Mouse (Mus musculus) limb, embryonic 11.5 days (tissue): ENCODE results near the gene Sfxn4. TPM values are rescaled to one million over a fixed set of nuclear protein-coding genes. Genes with fewer than 3 reads are reported as not detected.

ENCODE experiments used
- ATAC-seq: fragments of 200-750 bp; cut with Nextera tagmentation; 2 replicates; pipeline ENCODE4 v1.8.0; 2017; ENCODE audit warnings: low read depth; ENCODE audit not compliant: insufficient number of reproducible peaks, low FRiP score, low TSS enrichment
- DNase-seq: peaks from one replicate; pipeline ENCODE4 v3.0.0-alpha.2; 2015; ENCODE audit warnings: low spot score
- H3K27ac ChIP-seq: fragments of 300-500 bp; sonication (generic); replicated peaks from 2 replicates; pipeline ENCODE4 v1.5.1; 2014; ENCODE audit warnings: low read depth, mild to moderate bottlenecking, low read length
- H3K27me3 ChIP-seq: fragments of 300-500 bp; sonication (generic); 2 replicates; pipeline ENCODE4 v1.6.1; 2014; ENCODE audit warnings: mild to moderate bottlenecking, low read length, mixed read lengths; ENCODE audit not compliant: control insufficient read depth, insufficient read depth
- H3K36me3 ChIP-seq: fragments of 300-500 bp; sonication (generic); 2 replicates; pipeline ENCODE4 v1.6.1; 2014; ENCODE audit warnings: mild to moderate bottlenecking, low read length, moderate library complexity, mixed read lengths; ENCODE audit not compliant: control insufficient read depth, insufficient read depth
- H3K4me1 ChIP-seq: fragments of 300-500 bp; sonication (generic); 2 replicates; pipeline ENCODE4 v1.6.1; 2014; ENCODE audit warnings: low read length, mixed read lengths; ENCODE audit not compliant: control insufficient read depth, insufficient read depth
- H3K4me2 ChIP-seq: fragments of 300-500 bp; sonication (generic); 2 replicates; pipeline ENCODE4 v1.6.1; 2014; ENCODE audit warnings: low read depth, mild to moderate bottlenecking, moderate library complexity; ENCODE audit not compliant: severe bottlenecking
- H3K4me3 ChIP-seq: fragments of 300-500 bp; sonication (generic); 2 replicates; pipeline ENCODE4 v1.5.1; 2014; ENCODE audit warnings: low read depth, low read length
- H3K9ac ChIP-seq: fragments of 300-500 bp; sonication (generic); 2 replicates; pipeline ENCODE4 v1.6.1; 2014; ENCODE audit warnings: mild to moderate bottlenecking, low read length
- H3K9me3 ChIP-seq: fragments of 300-500 bp; sonication (generic); 2 replicates; pipeline ENCODE4 v1.6.1; 2016; ENCODE audit warnings: low read length; ENCODE audit not compliant: control insufficient read depth
- WGBS: fragments of 180-500 bp; shearing (Covaris S2); extraction: QIAGEN DNeasy Blood & Tissue Kit; methylation state at CpG from one replicate; pipeline ENCODE4 v1.1.7; 2014; 5-methylcytosine and 5-hydroxymethylcytosine counted together
- polyA plus RNA-seq: library from polyadenylated mRNA; unstranded; fragments of >200 nt; fragmentation: Nextera tagmentation; extraction: Ambion mirVana; gene quantifications from 2 replicates; pipeline ENCODE4 v1.2.1, GENCODE M21; 2014

The Sfxn4 gene
- polyA plus RNA-seq, 1 experiment from 2014 or later = 14.4 TPM

- Histone ChIP-seq H3K4me2 (peak overlapping the region; percentile 48), H3K9ac (peak overlapping the region; percentile 24; the same call in 1 of the 2 replicates), H3K36me3 (no peaks in the 10 kb centered on the region), H3K9me3 (no peaks in the 10 kb centered on the region), H3K4me1 (peaks cover 7% of the 10 kb centered on the region; the same call in 1 of the 2 replicates), H3K4me3 (peak overlapping the region; percentile 81), H3K27me3 (no peaks in the 10 kb centered on the region), H3K27ac (no peak overlapping the region; the same call in 1 of the 2 replicates)
- WGBS = under 1% methylated on average over 41 of the region's 41 CpGs
- ATAC-seq (peak; percentile 61), DNase-seq (peak; percentile 80)
Measured at GRCm38 (mm10) chr19:60890391-60891122, 29.3 kb upstream of the Sfxn4 start.

GRCm38 (mm10) chr19:60889714-60890315, 28.5 kb upstream of the Sfxn4 start, which contains the start of gene Grk5:
Gene Grk5 (plus strand): TSS chr19:60889749.
- peaks cover 7% of the 10 kb centered on the region; the same call in 1 of the 2 replicates for H3K4me1 ChIP-seq
- ATAC-seq (peak; percentile 96), DNase-seq (peak; percentile 96)
- WGBS = 0% methylated on average over 54 of the region's 55 CpGs
- no peaks in the 10 kb centered on the region for H3K36me3 ChIP-seq
- H3K9me3 ChIP-seq = no peaks in the 10 kb centered on the region
- peak within 1 kb of the TSS; percentile 48 for H3K4me2 ChIP-seq
- no peaks in the 10 kb centered on the region for H3K27me3 ChIP-seq
- peak within 1 kb of the TSS; percentile 97 for H3K27ac ChIP-seq
- peak within 1 kb of the TSS; percentile 81 for H3K4me3 ChIP-seq
- peak within 1 kb of the TSS; percentile 87 for H3K9ac ChIP-seq

- 7% methylated on average over 17 of the region's 17 CpGs for WGBS
- peak; percentile 60 for ATAC-seq
Measured at GRCm38 (mm10) chr19:60889101-60889713, 27.9 kb upstream of the Sfxn4 start.

GRCm38 (mm10) chr19:60887637-60888036, 26.4 kb upstream of the Sfxn4 start:
- H3K36me3 ChIP-seq = no peaks in the 10 kb centered on the region
- no peaks in the 10 kb centered on the region for H3K9me3 ChIP-seq
- DNase-seq (no peak), ATAC-seq (no peak)
- H3K4me2 ChIP-seq = no peak overlapping the region
- H3K27ac ChIP-seq = no peak overlapping the region
- H3K4me3 ChIP-seq = no peak overlapping the region
- H3K27me3 ChIP-seq = no peaks in the 10 kb centered on the region
- H3K9ac ChIP-seq = no peak overlapping the region
- H3K4me1 ChIP-seq = peaks cover 7% of the 10 kb centered on the region; the same call in 1 of the 2 replicates
- WGBS = 93% methylated on average over 2 of the region's 2 CpGs

More at GRCm38 (mm10) chr19:60889101-60889713, 27.9 kb upstream of the Sfxn4 start:
- Histone ChIP-seq H3K4me3 (peak overlapping the region; percentile 81), H3K27ac (peak overlapping the region; percentile 97), H3K27me3 (no peaks in the 10 kb centered on the region), H3K4me2 (peak overlapping the region; percentile 48), H3K9me3 (no peaks in the 10 kb centered on the region), H3K9ac (peak overlapping the region; percentile 87), H3K36me3 (no peaks in the 10 kb centered on the region), H3K4me1 (peaks cover 7% of the 10 kb centered on the region; the same call in 1 of the 2 replicates)
- peak; percentile 70 for DNase-seq

- H3K27me3 ChIP-seq = no peaks in the 10 kb centered on the region
- no peaks in the 10 kb centered on the region for H3K4me1 ChIP-seq
- H3K27ac ChIP-seq = no peak overlapping the region
- no peaks in the 10 kb centered on the region for H3K36me3 ChIP-seq
- no peak for ATAC-seq
- DNase-seq = no peak
- H3K9ac ChIP-seq = no peak overlapping the region
- 11% methylated on average over 3 of the region's 3 CpGs for WGBS
- no peaks in the 10 kb centered on the region for H3K9me3 ChIP-seq
- no peak overlapping the region for H3K4me3 ChIP-seq
- H3K4me2 ChIP-seq = no peak overlapping the region
Measured at GRCm38 (mm10) chr19:60883129-60883528, 21.9 kb upstream of the Sfxn4 start.

- H3K9ac ChIP-seq = peak within 1 kb of the TSS; percentile 58
- H3K27ac ChIP-seq = no peak within 1 kb of the TSS
- peak; percentile 94 for DNase-seq
- ATAC-seq = peak; percentile 98
- H3K27me3 ChIP-seq = no peaks in the 10 kb centered on the region
- H3K4me2 ChIP-seq = peak within 1 kb of the TSS; percentile 59
- 0% methylated on average over 28 of the region's 28 CpGs for WGBS
- peaks cover 4% of the 10 kb centered on the region; the same call in 1 of the 2 replicates for H3K36me3 ChIP-seq
- H3K4me1 ChIP-seq = no peaks in the 10 kb centered on the region
- peak within 1 kb of the TSS; percentile 65 for H3K4me3 ChIP-seq
- no peaks in the 10 kb centered on the region for H3K9me3 ChIP-seq
Measured at GRCm38 (mm10) chr19:60874064-60874694, 12.9 kb upstream of the Sfxn4 start, which contains the start of gene Prdx3. Gene Prdx3 (minus strand): TSS chr19:60874556.

- DNase-seq = peak; percentile 23
- no peak overlapping the region for H3K9ac ChIP-seq
Measured at GRCm38 (mm10) chr19:60873501-60873900, 12.2 kb upstream of the Sfxn4 start.

GRCm38 (mm10) chr19:60872272-60872671, 11.0 kb upstream of the Sfxn4 start:
- H3K9me3 ChIP-seq = no peaks in the 10 kb centered on the region
- DNase-seq (no peak), ATAC-seq (no peak)
- no peaks in the 10 kb centered on the region for H3K4me1 ChIP-seq
- 78% methylated on average over 1 of the region's 1 CpGs for WGBS
- H3K27me3 ChIP-seq = no peaks in the 10 kb centered on the region
- H3K4me2 ChIP-seq = no peak overlapping the region
- H3K4me3 ChIP-seq = no peak overlapping the region
- peaks cover 4% of the 10 kb centered on the region; the same call in 1 of the 2 replicates for H3K36me3 ChIP-seq
- H3K9ac ChIP-seq = no peak overlapping the region
- no peak overlapping the region for H3K27ac ChIP-seq

More at GRCm38 (mm10) chr19:60873501-60873900, 12.2 kb upstream of the Sfxn4 start:
- ATAC-seq = no peak
- H3K4me1 ChIP-seq = no peaks in the 10 kb centered on the region
- peak overlapping the region; percentile 65; the same call in 1 of the 2 replicates for H3K4me3 ChIP-seq
- H3K27ac ChIP-seq = no peak overlapping the region
- peak overlapping the region; percentile 59 for H3K4me2 ChIP-seq
- no peaks in the 10 kb centered on the region for H3K9me3 ChIP-seq
- WGBS = 34% methylated on average over 4 of the region's 4 CpGs
- H3K36me3 ChIP-seq = peaks cover 4% of the 10 kb centered on the region; the same call in 1 of the 2 replicates
- no peaks in the 10 kb centered on the region for H3K27me3 ChIP-seq
